Mouse (Mus musculus): ENCODE measurements around the gene Cfap44. TPM values are rescaled to one million over a fixed set of nuclear protein-coding genes. Genes with fewer than 3 reads are reported as not detected.
A peak's percentile ranks its signal among the peaks of the same experiment; 100 is the strongest.

Cfap44 gene
- polyA plus RNA-seq, 1 experiment from 2014 or later: 0.81 TPM

DNA sequence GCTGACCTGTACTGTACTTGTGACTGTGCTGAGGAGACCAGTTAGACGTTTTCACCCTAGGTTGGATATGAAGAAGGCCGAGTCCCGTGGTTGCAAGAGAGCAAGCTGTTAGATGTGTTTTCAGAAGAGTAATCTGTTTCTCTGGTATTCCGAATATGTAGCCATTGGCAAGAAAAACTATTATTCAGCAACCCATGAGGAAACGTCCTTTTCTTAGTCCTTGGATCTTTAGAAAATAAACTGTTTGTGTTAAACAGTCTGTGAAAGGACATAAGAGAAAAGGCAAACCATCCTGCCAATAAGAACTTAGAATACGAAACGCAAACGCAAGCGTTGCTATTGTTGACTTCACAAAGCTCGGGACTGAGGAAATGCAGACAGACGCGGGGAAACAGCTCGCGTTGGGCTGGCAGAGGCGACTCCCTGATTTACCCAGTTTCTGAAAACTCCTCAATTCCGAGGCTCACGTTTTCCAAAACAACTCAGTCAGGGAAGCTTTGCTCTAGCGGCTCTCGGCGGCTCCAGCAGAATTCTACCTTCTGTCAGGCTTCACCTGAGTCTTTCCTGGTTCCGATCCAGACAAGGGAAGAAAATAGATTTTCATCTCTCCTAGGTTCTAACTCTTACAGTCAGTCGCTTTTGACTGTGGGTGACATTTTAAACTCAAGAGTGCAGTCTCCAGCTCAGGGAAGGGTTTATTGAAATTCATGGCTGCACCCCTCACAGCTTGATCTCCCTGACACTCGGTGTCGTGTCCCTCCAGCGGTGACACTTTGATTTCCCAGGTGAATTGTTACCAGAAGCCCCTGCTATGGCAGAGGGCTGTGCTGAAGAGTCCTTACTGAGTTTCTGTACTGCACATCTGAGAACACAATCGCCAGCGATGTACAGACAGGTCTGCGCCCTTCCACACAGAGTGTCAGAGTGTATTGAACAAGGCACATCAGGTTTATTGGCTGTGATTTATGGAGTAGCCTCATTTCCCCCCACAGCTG is 87.3 kb downstream of the Cfap44 start:
- Histone ChIP-seq H3K9me3 (ENCODE audit: control insufficient read depth, low read length) (no peaks in the 10 kb centered on the region), H3K27me3 (ENCODE audit: control insufficient read depth, insufficient read depth, low read length) (no peaks in the 10 kb centered on the region), H3K4me2 (ENCODE audit: low read depth, severe bottlenecking) (no peak overlapping the region), H3K9ac (ENCODE audit: low read length) (no peak overlapping the region), H3K4me1 (ENCODE audit: control insufficient read depth, insufficient read depth, low read length) (no peaks in the 10 kb centered on the region), H3K36me3 (ENCODE audit: control insufficient read depth, insufficient read depth, low read length) (no peaks in the 10 kb centered on the region), H3K27ac (replicated peaks; ENCODE audit: low read depth, low read length) (no peak overlapping the region), H3K4me3 (ENCODE audit: low read depth, low read length) (no peak overlapping the region)
- no peak for DNase-seq (ENCODE audit: low spot score)
- WGBS: 54% methylated on average over 28 of the region's 28 CpGs
- no peak for ATAC-seq (ENCODE audit: insufficient number of reproducible peaks, low FRiP score, low TSS enrichment, low read depth)

DNA sequence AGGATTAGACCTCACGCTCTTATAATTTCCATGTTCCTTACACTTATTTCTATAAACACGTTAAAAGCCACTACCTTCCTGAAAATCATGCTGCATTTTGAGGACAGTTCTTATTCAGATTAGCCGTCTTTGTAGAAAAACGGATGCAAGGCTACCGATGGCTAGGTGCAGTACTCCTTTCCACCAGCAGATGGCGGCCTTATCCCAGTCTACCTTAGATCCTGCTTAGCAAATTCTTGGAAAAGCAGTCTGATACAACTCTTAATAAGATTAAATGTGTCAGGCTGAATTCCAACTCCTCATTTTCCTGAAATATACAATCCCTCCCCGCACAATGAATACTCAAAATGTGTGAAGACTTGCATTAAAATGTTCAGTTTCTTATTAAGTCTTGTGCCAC is 89.5 kb downstream of the Cfap44 start:
- no peak overlapping the region for H3K9ac ChIP-seq (ENCODE audit: low read length)
- no peak for ATAC-seq (ENCODE audit: insufficient number of reproducible peaks, low FRiP score, low TSS enrichment, low read depth)
- peak; percentile 86 for DNase-seq (ENCODE audit: low spot score)
- no peaks in the 10 kb centered on the region for H3K27me3 ChIP-seq (ENCODE audit: control insufficient read depth, insufficient read depth, low read length)
- H3K36me3 ChIP-seq (ENCODE audit: control insufficient read depth, insufficient read depth, low read length): peaks cover 6% of the 10 kb centered on the region; the same call in 1 of the 2 replicates
- no peaks in the 10 kb centered on the region for H3K9me3 ChIP-seq (ENCODE audit: control insufficient read depth, low read length)
- no peaks in the 10 kb centered on the region for H3K4me1 ChIP-seq (ENCODE audit: control insufficient read depth, insufficient read depth, low read length)
- H3K4me3 ChIP-seq (ENCODE audit: low read depth, low read length): no peak overlapping the region
- no peak overlapping the region for H3K27ac ChIP-seq (replicated peaks; ENCODE audit: low read depth, low read length)
- WGBS: 11% methylated on average over 7 of the region's 7 CpGs
- H3K4me2 ChIP-seq (ENCODE audit: low read depth, severe bottlenecking): no peak overlapping the region

DNA sequence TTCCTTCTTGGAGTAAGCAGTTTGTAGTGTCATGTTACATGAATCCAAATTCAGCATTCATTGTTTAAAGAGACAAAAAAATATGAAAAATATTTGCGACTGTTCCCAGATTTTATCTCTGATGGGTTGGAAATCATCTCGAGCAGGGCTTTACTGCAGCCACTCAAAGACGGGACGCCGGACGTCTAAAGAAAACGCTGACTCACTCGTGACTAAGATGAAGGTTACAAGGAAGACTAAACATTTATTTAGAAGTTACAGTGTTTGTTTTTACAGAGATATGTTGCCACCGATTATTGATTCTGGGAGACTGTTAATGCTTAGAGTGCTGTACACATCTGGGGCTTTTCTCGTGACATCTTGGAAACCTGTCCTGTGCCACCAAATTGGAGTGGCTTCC is 90.2 kb downstream of the Cfap44 start:
- Histone ChIP-seq H3K27ac (replicated peaks; ENCODE audit: low read depth, low read length) (no peak overlapping the region; the same call in 1 of the 2 replicates), H3K9ac (ENCODE audit: low read length) (no peak overlapping the region), H3K9me3 (ENCODE audit: control insufficient read depth, low read length) (no peaks in the 10 kb centered on the region), H3K4me3 (ENCODE audit: low read depth, low read length) (no peak overlapping the region), H3K27me3 (ENCODE audit: control insufficient read depth, insufficient read depth, low read length) (no peaks in the 10 kb centered on the region), H3K36me3 (ENCODE audit: control insufficient read depth, insufficient read depth, low read length) (peaks cover 6% of the 10 kb centered on the region; the same call in 1 of the 2 replicates), H3K4me1 (ENCODE audit: control insufficient read depth, insufficient read depth, low read length) (no peaks in the 10 kb centered on the region), H3K4me2 (ENCODE audit: low read depth, severe bottlenecking) (no peak overlapping the region)
- DNase-seq (ENCODE audit: low spot score) (no peak), ATAC-seq (ENCODE audit: insufficient number of reproducible peaks, low FRiP score, low TSS enrichment, low read depth) (no peak)
- 88% methylated on average over 10 of the region's 10 CpGs for WGBS

DNA sequence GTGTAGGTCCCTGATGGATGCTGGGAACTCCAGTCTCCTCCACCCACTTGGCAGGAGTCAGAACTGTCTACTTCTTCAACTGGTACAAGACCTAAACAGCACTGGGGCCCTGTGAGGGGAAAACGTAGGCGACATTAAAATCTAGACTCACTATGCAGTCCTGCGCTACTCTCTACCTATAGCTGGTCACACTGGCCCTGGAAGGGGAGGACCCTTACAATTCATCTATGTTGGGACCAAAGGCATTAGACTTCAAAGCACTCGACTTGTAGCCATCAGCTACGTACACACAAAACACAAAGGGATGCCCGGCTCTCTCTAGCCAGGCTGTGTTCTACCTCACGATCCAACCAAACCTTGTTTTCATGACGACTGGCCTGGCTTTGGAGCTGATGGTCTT is 91.1 kb downstream of the Cfap44 start:
- WGBS: 89% methylated on average over 8 of the region's 8 CpGs
- H3K4me3 ChIP-seq (ENCODE audit: low read depth, low read length): no peak overlapping the region
- DNase-seq (ENCODE audit: low spot score) (no peak), ATAC-seq (ENCODE audit: insufficient number of reproducible peaks, low FRiP score, low TSS enrichment, low read depth) (no peak)
- no peaks in the 10 kb centered on the region for H3K4me1 ChIP-seq (ENCODE audit: control insufficient read depth, insufficient read depth, low read length)
- no peak overlapping the region for H3K27ac ChIP-seq (replicated peaks; ENCODE audit: low read depth, low read length)
- H3K36me3 ChIP-seq (ENCODE audit: control insufficient read depth, insufficient read depth, low read length): peaks cover 10% of the 10 kb centered on the region; the same call in 1 of the 2 replicates
- H3K9me3 ChIP-seq (ENCODE audit: control insufficient read depth, low read length): no peaks in the 10 kb centered on the region
- H3K9ac ChIP-seq (ENCODE audit: low read length): no peak overlapping the region
- no peaks in the 10 kb centered on the region for H3K27me3 ChIP-seq (ENCODE audit: control insufficient read depth, insufficient read depth, low read length)
- no peak overlapping the region for H3K4me2 ChIP-seq (ENCODE audit: low read depth, severe bottlenecking)

DNA sequence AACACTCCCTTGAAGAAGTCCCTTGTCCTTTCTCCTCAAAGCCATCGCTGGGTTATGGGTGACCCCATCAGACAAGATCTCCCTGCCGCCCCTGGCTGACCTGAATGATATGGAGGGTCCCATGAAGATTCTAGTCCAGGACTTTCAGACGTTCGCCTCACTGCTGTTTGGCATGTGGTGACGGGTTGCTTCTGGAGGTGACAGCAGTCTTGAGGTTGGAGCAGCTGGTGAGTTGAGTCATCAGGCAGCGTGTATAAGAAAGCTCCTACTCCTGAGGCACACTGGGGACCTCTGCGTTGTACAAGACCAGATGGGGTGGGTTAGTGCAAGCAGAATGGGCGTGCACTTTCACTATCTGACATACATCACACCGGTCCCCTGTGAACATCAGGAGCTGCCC is 92.0 kb downstream of the Cfap44 start:
- 94% methylated on average over 9 of the region's 9 CpGs for WGBS

DNA sequence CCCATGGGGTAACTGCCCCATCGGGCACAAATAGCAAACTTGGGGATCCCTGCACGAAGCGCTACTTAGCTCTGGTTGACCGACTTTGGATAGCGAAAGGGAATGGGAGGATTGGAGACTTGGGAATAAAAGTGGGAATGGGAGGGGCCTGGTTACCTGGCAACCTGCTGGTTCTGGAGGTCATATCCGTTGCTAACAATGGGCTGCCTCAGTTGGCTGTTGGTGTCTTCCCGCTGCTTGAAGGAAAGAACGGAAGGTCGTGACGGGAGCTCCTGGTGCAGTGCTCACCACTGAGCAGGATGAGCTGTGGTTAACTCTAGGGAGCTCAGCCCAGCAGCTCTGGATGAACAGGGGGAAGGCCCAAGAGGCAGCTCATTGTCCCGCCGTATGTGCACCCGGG is 92.6 kb downstream of the Cfap44 start:
- ATAC-seq (ENCODE audit: insufficient number of reproducible peaks, low FRiP score, low TSS enrichment, low read depth) (no peak), DNase-seq (ENCODE audit: low spot score) (no peak)
- Histone ChIP-seq H3K4me3 (ENCODE audit: low read depth, low read length) (no peak overlapping the region), H3K36me3 (ENCODE audit: control insufficient read depth, insufficient read depth, low read length) (peaks cover 18% of the 10 kb centered on the region; the same call in 1 of the 2 replicates), H3K27me3 (ENCODE audit: control insufficient read depth, insufficient read depth, low read length) (no peaks in the 10 kb centered on the region), H3K4me1 (ENCODE audit: control insufficient read depth, insufficient read depth, low read length) (no peaks in the 10 kb centered on the region), H3K4me2 (ENCODE audit: low read depth, severe bottlenecking) (no peak overlapping the region), H3K9ac (ENCODE audit: low read length) (no peak overlapping the region), H3K9me3 (ENCODE audit: control insufficient read depth, low read length) (no peaks in the 10 kb centered on the region), H3K27ac (replicated peaks; ENCODE audit: low read depth, low read length) (no peak overlapping the region)
- WGBS: 92% methylated on average over 13 of the region's 13 CpGs

More for the DNA sequence above, 92.0 kb downstream of the Cfap44 start:
- Histone ChIP-seq H3K36me3 (ENCODE audit: control insufficient read depth, insufficient read depth, low read length) (peaks cover 16% of the 10 kb centered on the region; the same call in 1 of the 2 replicates), H3K4me1 (ENCODE audit: control insufficient read depth, insufficient read depth, low read length) (no peaks in the 10 kb centered on the region), H3K27ac (replicated peaks; ENCODE audit: low read depth, low read length) (no peak overlapping the region), H3K27me3 (ENCODE audit: control insufficient read depth, insufficient read depth, low read length) (no peaks in the 10 kb centered on the region), H3K9ac (ENCODE audit: low read length) (no peak overlapping the region), H3K4me2 (ENCODE audit: low read depth, severe bottlenecking) (no peak overlapping the region), H3K9me3 (ENCODE audit: control insufficient read depth, low read length) (no peaks in the 10 kb centered on the region), H3K4me3 (ENCODE audit: low read depth, low read length) (no peak overlapping the region)
- ATAC-seq (ENCODE audit: insufficient number of reproducible peaks, low FRiP score, low TSS enrichment, low read depth) (no peak), DNase-seq (ENCODE audit: low spot score) (no peak)

DNA sequence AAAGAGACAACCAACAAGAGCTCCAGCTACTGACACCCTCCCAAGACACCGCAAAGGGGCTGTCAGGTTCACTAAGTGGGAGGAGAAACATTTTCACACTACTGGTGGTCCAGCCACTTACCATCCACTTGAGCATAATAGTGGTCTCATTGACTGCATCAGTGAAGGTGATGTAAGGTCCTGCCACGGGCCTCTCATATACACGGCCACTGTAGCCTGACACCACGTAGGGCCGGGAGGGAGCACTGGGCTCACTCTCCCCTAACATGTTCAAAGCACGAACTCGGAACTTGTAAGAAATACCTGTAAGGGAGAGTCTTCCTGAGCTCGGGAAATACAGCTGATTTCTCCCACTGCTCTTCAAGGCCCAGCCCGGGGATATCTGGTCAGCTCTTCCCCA is 96.5 kb downstream of the Cfap44 start:
- H3K9ac ChIP-seq (ENCODE audit: low read length): no peak overlapping the region
- 93% methylated on average over 9 of the region's 9 CpGs for WGBS
- no peak for DNase-seq (ENCODE audit: low spot score)

DNA sequence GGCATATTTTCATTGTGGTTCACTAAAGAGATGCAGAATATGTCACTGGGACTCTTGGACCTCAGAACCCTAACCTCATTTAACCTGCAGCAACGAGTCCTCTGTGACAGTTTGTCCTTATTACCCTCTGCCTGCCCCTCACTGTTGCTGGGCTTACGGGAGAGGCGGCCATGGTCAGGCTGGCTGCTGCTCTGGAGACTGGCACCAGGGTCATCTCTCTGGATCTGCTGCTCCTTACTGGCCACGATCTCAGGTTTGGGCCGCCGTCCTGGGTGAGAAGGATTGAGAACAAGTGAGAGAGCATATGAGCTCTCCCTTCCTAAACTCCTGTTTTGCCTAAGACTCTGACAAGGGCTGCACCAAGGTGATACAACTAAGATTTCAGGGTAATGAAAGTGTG is 97.6 kb downstream of the Cfap44 start:
- 94% methylated on average over 6 of the region's 6 CpGs for WGBS
- peaks cover 23% of the 10 kb centered on the region for H3K36me3 ChIP-seq (ENCODE audit: control insufficient read depth, insufficient read depth, low read length)
- ATAC-seq (ENCODE audit: insufficient number of reproducible peaks, low FRiP score, low TSS enrichment, low read depth): no peak

More for the DNA sequence above, 96.5 kb downstream of the Cfap44 start:
- no peak overlapping the region for H3K4me2 ChIP-seq (ENCODE audit: low read depth, severe bottlenecking)
- H3K36me3 ChIP-seq (ENCODE audit: control insufficient read depth, insufficient read depth, low read length): peaks cover 20% of the 10 kb centered on the region
- no peak overlapping the region for H3K27ac ChIP-seq (replicated peaks; ENCODE audit: low read depth, low read length)
- H3K27me3 ChIP-seq (ENCODE audit: control insufficient read depth, insufficient read depth, low read length): no peaks in the 10 kb centered on the region
- ATAC-seq (ENCODE audit: insufficient number of reproducible peaks, low FRiP score, low TSS enrichment, low read depth): no peak
- H3K4me1 ChIP-seq (ENCODE audit: control insufficient read depth, insufficient read depth, low read length): peaks cover 18% of the 10 kb centered on the region
- no peaks in the 10 kb centered on the region for H3K9me3 ChIP-seq (ENCODE audit: control insufficient read depth, low read length)
- H3K4me3 ChIP-seq (ENCODE audit: low read depth, low read length): no peak overlapping the region

More for the DNA sequence above, 97.6 kb downstream of the Cfap44 start:
- no peak overlapping the region for H3K4me3 ChIP-seq (ENCODE audit: low read depth, low read length)
- H3K4me1 ChIP-seq (ENCODE audit: control insufficient read depth, insufficient read depth, low read length): peaks cover 24% of the 10 kb centered on the region
- no peaks in the 10 kb centered on the region for H3K9me3 ChIP-seq (ENCODE audit: control insufficient read depth, low read length)
- H3K27ac ChIP-seq (replicated peaks; ENCODE audit: low read depth, low read length): no peak overlapping the region
- H3K9ac ChIP-seq (ENCODE audit: low read length): no peak overlapping the region
- no peaks in the 10 kb centered on the region for H3K27me3 ChIP-seq (ENCODE audit: control insufficient read depth, insufficient read depth, low read length)
- DNase-seq (ENCODE audit: low spot score): no peak
- H3K4me2 ChIP-seq (ENCODE audit: low read depth, severe bottlenecking): no peak overlapping the region
